Mouse (Mus musculus): ENCODE results near the gene Slc2a13. TPM values are rescaled to one million over a fixed set of nuclear protein-coding genes. Genes with fewer than 3 reads are reported as not detected.

The Slc2a13 gene
- total RNA-seq (2023) = under 1 TPM in 1 of 2 experiments, not detected in 1; 0.04 TPM

DNA sequence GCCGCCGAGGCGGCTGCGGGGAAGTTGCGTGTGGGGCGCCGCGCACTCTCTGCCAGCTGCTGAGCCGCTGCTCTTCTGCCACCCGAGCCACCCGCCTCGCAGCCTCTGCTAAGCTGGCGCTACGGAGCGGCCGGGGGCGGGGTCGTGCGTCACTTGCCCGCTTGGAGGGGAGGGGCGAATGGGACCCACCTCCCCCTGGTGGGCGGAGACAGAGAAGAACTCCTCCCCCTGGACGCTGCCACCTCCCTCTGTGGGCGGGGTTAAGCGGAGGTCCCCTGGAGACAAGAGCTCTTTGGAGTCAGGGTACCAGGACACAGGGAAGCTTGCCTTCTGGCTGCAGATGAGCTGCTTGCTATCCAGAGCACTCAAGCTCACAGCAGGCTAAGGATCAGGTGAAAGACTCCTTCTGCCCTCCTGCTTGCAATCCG, at the start of gene Slc2a13:
Gene Slc2a13 (minus strand): TSS at position 151 of the 428 bp plus-strand sequence.

Other genes with a start within 250 kb of the Slc2a13 start
- 100 to 1,000 TPM; 137 to 173 TPM for gene Lrrk2, start 99.9 kb upstream of the Slc2a13 start, total RNA-seq (2023)

Data from neutrophil, adult 59 days (primary cell).